Mouse (Mus musculus): ENCODE measurements around the gene Rdh16f1. TPM values are rescaled to one million over a fixed set of nuclear protein-coding genes. Genes with fewer than 3 reads are reported as not detected.
"Not testable (repeated sequence)": the region's sequence is repeated elsewhere in the genome, so short reads cannot be mapped to it uniquely, and the experiment has no call there.

Gene Rdh16f1
- polyA plus RNA-seq, 1 experiment = 1.1 TPM

DNA sequence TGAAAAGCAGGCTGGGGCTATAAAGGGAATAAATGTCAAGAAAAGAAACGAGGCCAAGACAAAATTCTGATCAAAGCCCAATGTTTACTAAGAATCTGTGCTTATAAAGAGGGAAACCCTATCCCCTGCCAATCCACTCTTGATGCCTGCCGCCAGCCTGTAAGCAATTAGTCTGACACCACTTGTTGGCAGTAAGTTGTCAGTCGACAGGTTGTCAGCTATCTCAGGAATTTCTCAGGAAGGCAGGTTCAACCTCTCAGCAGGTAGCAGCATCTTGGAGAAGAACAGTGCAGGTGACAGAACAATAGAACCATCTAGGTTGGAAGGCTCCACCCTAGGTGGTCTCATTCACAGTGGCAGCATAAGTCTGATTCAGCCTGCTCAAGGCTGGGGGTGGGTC is 69.5 kb downstream of the Rdh16f1 start:
- DNase-seq (ENCODE audit: low read depth) = no peak

DNA sequence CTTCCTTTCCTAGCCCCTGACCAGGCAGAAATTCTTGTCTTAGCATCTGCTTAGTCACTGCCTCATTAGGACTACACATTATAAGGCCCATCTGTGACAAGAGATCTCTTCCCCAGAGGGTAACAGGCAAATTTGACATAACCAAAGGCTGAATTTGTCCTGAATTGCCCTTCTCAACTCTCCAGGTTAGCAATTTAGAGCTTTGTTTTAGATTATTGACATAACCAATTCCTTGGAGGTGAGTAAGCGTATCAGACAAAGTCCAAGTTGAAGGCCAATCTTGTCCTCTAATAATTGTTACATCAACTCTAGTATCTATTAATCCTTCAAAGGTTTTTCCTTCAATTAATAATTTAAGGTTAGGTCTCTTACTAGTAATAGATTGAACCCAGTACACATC is 74.6 kb downstream of the Rdh16f1 start:
- DNase-seq (ENCODE audit: low read depth) = not testable (repeated sequence)

DNA sequence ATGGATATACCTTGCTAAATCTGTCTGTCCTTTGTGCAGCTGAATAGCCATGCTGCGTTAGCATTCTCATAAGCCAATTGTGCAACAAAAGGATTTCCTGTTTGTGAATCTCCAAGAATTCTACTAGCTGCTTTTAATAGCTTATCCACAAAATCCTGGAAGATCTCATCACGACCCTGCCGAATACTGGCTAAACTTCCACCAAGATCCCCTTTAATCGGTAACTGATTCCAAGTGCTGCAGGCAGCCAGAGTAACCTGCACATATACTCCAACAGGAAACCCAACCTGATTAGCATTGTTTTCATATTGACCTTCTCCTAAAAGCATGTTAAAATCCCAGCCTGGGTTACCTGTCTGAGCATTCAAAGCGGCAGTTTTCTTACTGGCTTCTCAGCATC is 75.7 kb downstream of the Rdh16f1 start:
- DNase-seq (ENCODE audit: low read depth) = no peak

DNA sequence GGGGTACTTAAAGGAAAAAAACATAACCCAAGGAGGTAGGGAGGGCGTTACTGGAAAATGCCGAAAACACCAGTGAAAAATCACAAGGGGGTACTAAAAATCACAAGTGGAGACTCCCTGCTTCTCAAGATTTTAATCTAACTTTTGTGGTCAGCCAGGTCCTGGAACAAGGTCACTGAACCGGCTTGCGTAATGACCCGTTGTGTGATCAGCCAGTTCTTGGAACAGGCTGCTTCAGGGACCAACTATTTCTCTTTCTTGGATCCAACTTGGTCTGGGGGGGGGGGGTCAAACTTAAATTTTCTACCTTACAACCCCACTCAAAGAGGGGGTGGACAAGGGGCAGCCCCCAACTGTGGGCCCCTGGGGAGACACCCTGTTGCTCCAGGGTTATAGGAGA is 78.2 kb downstream of the Rdh16f1 start:
- DNase-seq (ENCODE audit: low read depth) = not testable (repeated sequence)

DNA sequence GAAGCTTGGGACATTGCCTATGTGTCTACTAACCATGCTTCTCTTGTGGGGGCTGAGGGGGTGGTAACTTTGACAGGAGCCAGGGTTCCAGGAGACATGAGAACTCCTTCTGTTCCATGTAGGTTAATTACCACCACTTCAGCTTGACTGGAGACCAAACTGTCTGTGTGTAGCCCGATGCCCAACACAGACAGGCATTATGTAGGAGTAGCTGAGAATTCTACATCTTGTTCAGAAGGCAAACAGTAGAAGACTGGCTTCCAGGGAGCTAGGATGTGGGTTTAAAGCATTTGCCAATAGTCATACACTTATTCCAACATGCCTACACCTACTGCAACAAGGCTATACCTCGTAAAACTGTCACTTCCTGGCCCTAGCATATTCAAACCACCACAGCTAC is 79.0 kb downstream of the Rdh16f1 start:
- no peak for DNase-seq (ENCODE audit: low read depth)

DNA sequence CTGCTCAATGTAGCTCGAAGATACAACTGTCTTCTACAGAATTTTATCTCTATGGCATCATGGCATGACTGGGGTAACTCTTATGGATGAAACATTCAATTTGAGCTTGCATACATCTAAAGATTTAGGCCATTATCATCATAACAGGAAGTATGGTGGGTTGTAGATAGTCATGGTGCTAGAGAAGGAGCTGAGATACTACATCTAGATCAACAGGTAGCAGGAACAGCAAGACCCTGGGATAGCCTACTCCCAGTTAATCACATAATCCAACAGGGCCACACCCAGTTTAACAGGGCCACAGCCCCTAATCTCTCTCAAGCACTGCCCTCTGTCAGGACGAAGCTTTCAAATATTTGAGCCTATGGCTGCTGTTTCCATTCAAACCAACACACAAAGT is 81.2 kb downstream of the Rdh16f1 start:
- no peak for DNase-seq (ENCODE audit: low read depth)

Other genes with a start within 250 kb of the Rdh16f1 start
- gene Ndufa4l2, start 244.8 kb upstream of the Rdh16f1 start, polyA plus RNA-seq (2012; rRNA removed) = 25.5 and 29.3 TPM in 2 replicates
- 103 and 134 TPM in 2 replicates for gene Shmt2, start 237.3 kb upstream of the Rdh16f1 start, polyA plus RNA-seq (2012; rRNA removed)
- gene Nxph4, start 225.2 kb upstream of the Rdh16f1 start, polyA plus RNA-seq (2012; rRNA removed) = 11.6 and 26.9 TPM in 2 replicates
- 99.2 and 173 TPM in 2 replicates for gene Lrp1, start 138.6 kb upstream of the Rdh16f1 start, polyA plus RNA-seq (2012; rRNA removed)
- gene Stat6, start 116.8 kb upstream of the Rdh16f1 start, polyA plus RNA-seq (2012; rRNA removed) = 73.8 and 92.7 TPM in 2 replicates
- 3.5 and 4.4 TPM in 2 replicates for gene Nemp1, start 92.9 kb upstream of the Rdh16f1 start, polyA plus RNA-seq (2012; rRNA removed)
- 35.9 and 41.2 TPM in 2 replicates for gene Nab2, start 91.2 kb upstream of the Rdh16f1 start, polyA plus RNA-seq (2012; rRNA removed)
- gene Myo1a, start 54.6 kb upstream of the Rdh16f1 start, polyA plus RNA-seq (2012; rRNA removed) = 0.15 and 0.22 TPM in 2 replicates
- 1.1 TPM in 2 replicates for gene Tac2, start 35.3 kb upstream of the Rdh16f1 start, polyA plus RNA-seq (2012; rRNA removed)
- 8.8 and 11.6 TPM in 2 replicates for gene Zbtb39, start 20.2 kb upstream of the Rdh16f1 start, polyA plus RNA-seq (2012; rRNA removed)
- gene Gpr182, start 8.1 kb upstream of the Rdh16f1 start, polyA plus RNA-seq (2012; rRNA removed) = 5.0 and 5.1 TPM in 2 replicates
- 0.59 and 0.98 TPM in 2 replicates for gene Rdh1, start 66 bp upstream of the Rdh16f1 start, polyA plus RNA-seq (2012; rRNA removed)
- gene Rdh9, start 16.6 kb downstream of the Rdh16f1 start, polyA plus RNA-seq (2012; rRNA removed) = 0.31 TPM in 1 of 2 replicates, not detected in the other
- 1.6 and 2.2 TPM in 2 replicates for gene Rdh16, start 41.4 kb downstream of the Rdh16f1 start, polyA plus RNA-seq (2012; rRNA removed)
- not detected in 2 replicates for gene Rdh19, start 90.1 kb downstream of the Rdh16f1 start, polyA plus RNA-seq (2012; rRNA removed)
- 0.09 and 0.11 TPM in 2 replicates for gene Rdh16f2, start 106.7 kb downstream of the Rdh16f1 start, polyA plus RNA-seq (2012; rRNA removed)
- gene Rdh7, start 129.0 kb downstream of the Rdh16f1 start, polyA plus RNA-seq (2012; rRNA removed) = 0.36 and 1.4 TPM in 2 replicates
- gene Sdr9c7, start 138.7 kb downstream of the Rdh16f1 start, polyA plus RNA-seq (2012; rRNA removed) = 0.04 and 0.30 TPM in 2 replicates
- 0.53 TPM in 1 of 2 replicates, not detected in the other for gene Hsd17b6, start 247.8 kb downstream of the Rdh16f1 start, polyA plus RNA-seq (2012; rRNA removed)

Measured in gonadal fat pad, adult 2 months (tissue).